Mouse (Mus musculus) CH12.LX (cell line): ENCODE data around the gene Exoc6b.

ENCODE experiments used
- ELF1 ChIP-seq: IDR thresholded peaks from 2 replicates; pipeline ENCODE4 v1.6.1; 2014; ENCODE audit warnings: low read depth, mild to moderate bottlenecking, inconsistent platforms, low read length, improper control_type of control experiment
- MEF2A ChIP-seq: IDR thresholded peaks from 2 replicates; pipeline ENCODE4 v1.6.1; 2014; ENCODE audit warnings: low read depth, mild to moderate bottlenecking, inconsistent platforms, low read length, improper control_type of control experiment, borderline replicate concordance
- POLR2A ChIP-seq: IDR thresholded peaks from 2 replicates; pipeline ENCODE4 v1.6.1; 2011; ENCODE audit warnings: low read depth, mild to moderate bottlenecking, improper control_type of control experiment, low read length

DNA sequence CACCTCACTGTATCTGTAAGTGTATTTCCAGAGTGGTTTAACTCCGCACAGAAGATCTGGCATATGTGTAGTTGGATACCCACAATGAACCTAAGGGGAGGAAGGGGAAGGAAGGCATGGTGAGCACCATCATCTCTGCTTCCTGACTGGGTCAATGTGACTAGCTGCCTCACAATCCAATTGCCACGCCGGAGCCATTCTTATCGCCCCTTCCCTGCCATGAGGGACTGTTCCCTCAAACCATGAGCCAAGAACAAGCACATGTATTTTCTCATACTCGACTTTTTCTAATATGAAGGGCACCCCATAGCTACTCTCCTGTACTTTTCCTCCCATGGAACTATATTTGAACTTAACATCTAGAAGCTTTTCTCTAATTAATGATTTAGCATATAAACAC lies 440.5 kb downstream of the Exoc6b start:
- TF ChIP-seq ELF1 (no peak), POLR2A (no peak), MEF2A (no peak)
